ENCODE assay signal across 8 mouse cellular contexts in genomic region chr6:42324067-42324481, GRCm38 (mm10). TPM values are rescaled to one million over a fixed set of nuclear protein-coding genes. Genes with fewer than 3 reads are reported as not detected.
DNase-seq lines count a peak whose midpoint lies in the region; ATAC-seq and TF ChIP-seq lines count a peak whose summit lies in the region.

No protein-coding gene starts in this region.

- DNase-seq in kidney, postnatal 0 days (ENCODE audit: low spot score) = peak; percentile 13
- no peak for DNase-seq in kidney, adult 18-20 months
- no peak for DNase-seq in Patski (ENCODE audit: low read depth, low spot score)
- DNase-seq in hindbrain, embryonic 14.5 days (ENCODE audit: low spot score) = peak; percentile 32
- DNase-seq in lung, postnatal 14 days = peak; percentile 9
- no peak for DNase-seq in left cerebral cortex, postnatal 10 days (ENCODE audit: extremely low spot score in 1 of 2, low spot score in 2 of 2)

- CTCF ChIA-PET in Patski (lab: Charles Lee) = interaction anchor here (1.1 to 2.1 kb wide), 8 partner anchors 10 to 97 kb away, joined by 3 to 7 read pairs (median 4); no protein-coding TSS in a partner anchor

- peak overlapping the region; percentile 89 for H3K4me2 ChIP-seq in kidney, postnatal 0 days (ENCODE audit: low read length)
- peak overlapping the region; percentile 94 for H3K4me2 ChIP-seq in embryonic facial prominence, embryonic 13.5 days
- H3K4me2 ChIP-seq in hindbrain, embryonic 14.5 days (replicated peaks) = peak overlapping the region; percentile 89
- H3K4me2 ChIP-seq in stomach, embryonic 14.5 days (replicated peaks; ENCODE audit: low read depth, low read length) = peak overlapping the region; percentile 94

- H3K4me1 ChIP-seq in kidney, postnatal 0 days (replicated peaks; ENCODE audit: insufficient read depth, low read length) = peaks cover 6% of the 10 kb centered on the region; the same call in 1 of the 2 replicates
- H3K4me1 ChIP-seq in embryonic facial prominence, embryonic 13.5 days = peaks cover 18% of the 10 kb centered on the region
- peaks cover 16% of the 10 kb centered on the region for H3K4me1 ChIP-seq in hindbrain, embryonic 14.5 days (replicated peaks; ENCODE audit: control insufficient read depth, insufficient read depth, low read length)
- H3K4me1 ChIP-seq in stomach, embryonic 14.5 days (ENCODE audit: control insufficient read depth, insufficient read depth, low read length) = peaks cover 8% of the 10 kb centered on the region; the same call in 1 of the 2 replicates

- peak overlapping the region; percentile 45; the same call in 1 of the 2 replicates for H3K9ac ChIP-seq in kidney, postnatal 0 days (ENCODE audit: low read depth, low read length)
- peak overlapping the region; percentile 74 for H3K9ac ChIP-seq in embryonic facial prominence, embryonic 13.5 days
- peak overlapping the region; percentile 91 for H3K9ac ChIP-seq in hindbrain, embryonic 14.5 days
- peak overlapping the region; percentile 33; the same call in 1 of the 2 replicates for H3K9ac ChIP-seq in stomach, embryonic 14.5 days (replicated peaks; ENCODE audit: low read depth, low read length)

- H3K9me3 ChIP-seq in kidney, postnatal 0 days (replicated peaks; ENCODE audit: low read length) = no peaks in the 10 kb centered on the region
- H3K9me3 ChIP-seq in embryonic facial prominence, embryonic 13.5 days = no peaks in the 10 kb centered on the region
- H3K9me3 ChIP-seq in hindbrain, embryonic 14.5 days (ENCODE audit: control insufficient read depth, low read length) = no peaks in the 10 kb centered on the region
- H3K9me3 ChIP-seq in stomach, embryonic 14.5 days (ENCODE audit: control insufficient read depth, low read depth, low read length) = no peaks in the 10 kb centered on the region

- H3K36me3 ChIP-seq in kidney, postnatal 0 days (ENCODE audit: insufficient read depth, low read length) = no peaks in the 10 kb centered on the region
- no peaks in the 10 kb centered on the region for H3K36me3 ChIP-seq in embryonic facial prominence, embryonic 13.5 days
- H3K36me3 ChIP-seq in hindbrain, embryonic 14.5 days (replicated peaks; ENCODE audit: control insufficient read depth, insufficient read depth) = peaks cover 13% of the 10 kb centered on the region; the same call in 1 of the 2 replicates
- H3K36me3 ChIP-seq in stomach, embryonic 14.5 days (ENCODE audit: control insufficient read depth, insufficient read depth, low read length) = no peaks in the 10 kb centered on the region

- peak; percentile 47; the same call in 1 of the 2 replicates for ATAC-seq in kidney, postnatal 0 days (replicated peaks; ENCODE audit: low FRiP score, low read depth)
- peak; percentile 57 for ATAC-seq in Patski
- ATAC-seq in embryonic facial prominence, embryonic 13.5 days (ENCODE audit: insufficient number of reproducible peaks, insufficient read depth, low FRiP score, low TSS enrichment, low read depth) = 0 out of 2 replicates have a peak, but pooled peaks have one; percentile 44
- ATAC-seq in hindbrain, embryonic 14.5 days (ENCODE audit: low FRiP score) = peak; percentile 64
- peak; percentile 38; the same call in 1 of the 2 replicates for ATAC-seq in stomach, embryonic 14.5 days (ENCODE audit: insufficient number of reproducible peaks, insufficient read depth, low FRiP score, low read depth)

- intact Hi-C loops in left cerebral cortex, postnatal 10 days (cut with DNase I) = loop anchor here (5.0 kb wide), 2 partner anchors 57 to 258 kb away; no protein-coding TSS in a partner anchor

- in situ Hi-C loops in Patski (cut with MboI; ENCODE audit: low pct_unique_long_range_greater_than_20kb) = no loop called here

- 2% methylated on average over 21 of the region's 32 CpGs for WGBS in kidney, postnatal 0 days
- 0% methylated on average over 27 of the region's 32 CpGs for WGBS in embryonic facial prominence, embryonic 13.5 days
- WGBS in hindbrain, embryonic 14.5 days = 2% methylated on average over 19 of the region's 32 CpGs
- WGBS in stomach, embryonic 14.5 days = under 1% methylated on average over 28 of the region's 32 CpGs

- H3K4me3 ChIP-seq in kidney, postnatal 0 days (replicated peaks; ENCODE audit: low read depth, low read length) = peak overlapping the region; percentile 42
- H3K4me3 ChIP-seq in embryonic facial prominence, embryonic 13.5 days = peak overlapping the region; percentile 65
- peak overlapping the region; percentile 76 for H3K4me3 ChIP-seq in hindbrain, embryonic 14.5 days (replicated peaks; ENCODE audit: low read length)
- H3K4me3 ChIP-seq in stomach, embryonic 14.5 days (ENCODE audit: low read depth, low read length) = peak overlapping the region; percentile 58

- H3K27me3 ChIP-seq in kidney, postnatal 0 days (ENCODE audit: insufficient read depth, low read length) = peaks cover 15% of the 10 kb centered on the region; the same call in 1 of the 2 replicates
- no peaks in the 10 kb centered on the region for H3K27me3 ChIP-seq in Patski
- H3K27me3 ChIP-seq in embryonic facial prominence, embryonic 13.5 days = peaks cover 34% of the 10 kb centered on the region
- no peaks in the 10 kb centered on the region for H3K27me3 ChIP-seq in hindbrain, embryonic 14.5 days (ENCODE audit: control insufficient read depth, insufficient read depth, low read length)
- H3K27me3 ChIP-seq in stomach, embryonic 14.5 days (ENCODE audit: control insufficient read depth, insufficient read depth, low read length) = peaks cover 11% of the 10 kb centered on the region; the same call in 1 of the 2 replicates

- H3K27ac ChIP-seq in kidney, postnatal 0 days = no peak overlapping the region
- no peak overlapping the region for H3K27ac ChIP-seq in embryonic facial prominence, embryonic 13.5 days
- H3K27ac ChIP-seq in hindbrain, embryonic 14.5 days = peak overlapping the region; percentile 90
- H3K27ac ChIP-seq in stomach, embryonic 14.5 days (ENCODE audit: low read length) = no peak overlapping the region

- no peak for TF ChIP-seq CTCF in kidney, postnatal 0 days (IDR thresholded peaks at IDR 0.05; ENCODE audit: low read depth)
- no peak for TF ChIP-seq CTCF in Patski (IDR thresholded peaks at IDR 0.05)

- POLR2A ChIA-PET in Patski (lab: Charles Lee) = no interaction called here

RNA-seq across cellular contexts. Expression of gene Fam131b, which starts 0.4 kb away (rescaled TPM):
- 0.05 TPM in 1 of 2 replicates, not detected in the other for polyA plus RNA-seq in kidney, postnatal 0 days (2015; fragmentation: Nextera tagmentation; extraction: Ambion mirVana)
- 0.89 TPM for polyA plus RNA-seq in Patski (2021)
- 0.36 and 0.60 TPM in 2 replicates for polyA plus RNA-seq in embryonic facial prominence, embryonic 13.5 days (2015; fragmentation: Nextera tagmentation; extraction: Ambion mirVana)
- polyA plus RNA-seq in hindbrain, embryonic 14.5 days (2014; fragmentation: Nextera tagmentation; extraction: Ambion mirVana) = 7.2 and 7.9 TPM in 2 replicates
- 0.34 and 0.48 TPM in 2 replicates for polyA plus RNA-seq in stomach, embryonic 14.5 days (2014; fragmentation: Nextera tagmentation; extraction: Ambion mirVana)
- 100 to 1,000 TPM; 123 to 133 TPM for total RNA-seq in left cerebral cortex, postnatal 10 days (2021)

RNA-seq across cellular contexts. Expression of gene Zyx, which starts 25.4 kb away (rescaled TPM):
- polyA plus RNA-seq in kidney, postnatal 0 days (2015; fragmentation: Nextera tagmentation; extraction: Ambion mirVana) = 92.9 and 103 TPM in 2 replicates
- 336 TPM for polyA plus RNA-seq in Patski (2021)
- 77.2 and 81.0 TPM in 2 replicates for polyA plus RNA-seq in embryonic facial prominence, embryonic 13.5 days (2015; fragmentation: Nextera tagmentation; extraction: Ambion mirVana)
- polyA plus RNA-seq in hindbrain, embryonic 14.5 days (2014; fragmentation: Nextera tagmentation; extraction: Ambion mirVana) = 56.6 and 60.3 TPM in 2 replicates
- 112 and 117 TPM in 2 replicates for polyA plus RNA-seq in stomach, embryonic 14.5 days (2014; fragmentation: Nextera tagmentation; extraction: Ambion mirVana)
- 10 to 100 TPM; 55.8 to 57.6 TPM for total RNA-seq in left cerebral cortex, postnatal 10 days (2021)

RNA-seq across cellular contexts. Expression of gene Clcn1, which starts 37.6 kb away (rescaled TPM):
- polyA plus RNA-seq in kidney, postnatal 0 days (2015; fragmentation: Nextera tagmentation; extraction: Ambion mirVana) = 0.29 TPM in 1 of 2 replicates, not detected in the other
- polyA plus RNA-seq in Patski (2021) = 0.21 TPM
- 0.13 and 0.45 TPM in 2 replicates for polyA plus RNA-seq in embryonic facial prominence, embryonic 13.5 days (2015; fragmentation: Nextera tagmentation; extraction: Ambion mirVana)
- polyA plus RNA-seq in hindbrain, embryonic 14.5 days (2014; fragmentation: Nextera tagmentation; extraction: Ambion mirVana) = 0.94 and 1.9 TPM in 2 replicates
- 0.53 TPM in 1 of 2 replicates, not detected in the other for polyA plus RNA-seq in stomach, embryonic 14.5 days (2014; fragmentation: Nextera tagmentation; extraction: Ambion mirVana)
- total RNA-seq in left cerebral cortex, postnatal 10 days (2021) = 1 to 10 TPM; 3.9 to 4.8 TPM

RNA-seq across cellular contexts. Expression of gene Epha1, which starts 49.0 kb away (rescaled TPM):
- polyA plus RNA-seq in kidney, postnatal 0 days (2015; fragmentation: Nextera tagmentation; extraction: Ambion mirVana) = 6.6 and 6.9 TPM in 2 replicates
- polyA plus RNA-seq in Patski (2021) = 0.27 TPM
- polyA plus RNA-seq in embryonic facial prominence, embryonic 13.5 days (2015; fragmentation: Nextera tagmentation; extraction: Ambion mirVana) = 10.5 and 10.8 TPM in 2 replicates
- 0.16 and 0.24 TPM in 2 replicates for polyA plus RNA-seq in hindbrain, embryonic 14.5 days (2014; fragmentation: Nextera tagmentation; extraction: Ambion mirVana)
- 4.0 and 5.3 TPM in 2 replicates for polyA plus RNA-seq in stomach, embryonic 14.5 days (2014; fragmentation: Nextera tagmentation; extraction: Ambion mirVana)
- under 1 TPM; 0.22 to 0.26 TPM for total RNA-seq in left cerebral cortex, postnatal 10 days (2021)

RNA-seq across cellular contexts. Expression of gene Casp2, which starts 59.3 kb away (rescaled TPM):
- 38.2 and 42.0 TPM in 2 replicates for polyA plus RNA-seq in kidney, postnatal 0 days (2015; fragmentation: Nextera tagmentation; extraction: Ambion mirVana)
- polyA plus RNA-seq in Patski (2021) = 19.8 TPM
- polyA plus RNA-seq in embryonic facial prominence, embryonic 13.5 days (2015; fragmentation: Nextera tagmentation; extraction: Ambion mirVana) = 59.5 and 69.9 TPM in 2 replicates
- 32.7 and 36.4 TPM in 2 replicates for polyA plus RNA-seq in hindbrain, embryonic 14.5 days (2014; fragmentation: Nextera tagmentation; extraction: Ambion mirVana)
- polyA plus RNA-seq in stomach, embryonic 14.5 days (2014; fragmentation: Nextera tagmentation; extraction: Ambion mirVana) = 58.8 and 59.5 TPM in 2 replicates
- 10 to 100 TPM; 29.7 to 35.5 TPM for total RNA-seq in left cerebral cortex, postnatal 10 days (2021)

Comparison
In these comparisons a context has a peak if more than half of its experiments do, and no peak if none do; other contexts are left out.
1. DNase-seq: peak in kidney, postnatal 0 days (single experiment), hindbrain, embryonic 14.5 days (single experiment) and lung, postnatal 14 days (single experiment); none in kidney, adult 18-20 months (single experiment), Patski (single experiment) and left cerebral cortex, postnatal 10 days (0 of 2).
2. H3K9ac ChIP-seq: peak in every context shown above with its lines; median percentile 91 in hindbrain, embryonic 14.5 days; 74 in embryonic facial prominence, embryonic 13.5 days; 45 in kidney, postnatal 0 days; 33 in stomach, embryonic 14.5 days.
3. Peak in every context shown above with its lines, with median percentiles within 50 percentile points of each other: ATAC-seq, H3K4me2 ChIP-seq and H3K4me3 ChIP-seq.